Comparison of ENCODE assay signal across 11 mouse cellular contexts in genomic region chr8:119426069-119426735, GRCm38 (mm10). TPM values are rescaled to one million over a fixed set of nuclear protein-coding genes. Genes with fewer than 3 reads are reported as not detected.
DNase-seq lines count a peak whose midpoint lies in the region; ATAC-seq and TF ChIP-seq lines count a peak whose summit lies in the region.
"Had no signal": no experiment of that assay in that cellular context is flagged by ENCODE, and none has a peak within 500 bp of the region (broad histone marks: within the 10 kb centered on the region; RNA-seq: fewer than 3 reads in every experiment).

No protein-coding gene starts in this region.

- no peak for TF ChIP-seq POLR2A in MEL (IDR thresholded peaks at IDR 0.05; ENCODE audit: control insufficient read depth in 1 of 2, insufficient read depth in 1 of 2, low read depth in 1 of 2, low read length in 2 of 2, poor library complexity in 1 of 2)

- H3K4me1 ChIP-seq in hindbrain, embryonic 10.5 days (replicated peaks), result peaks cover 28% of the 10 kb centered on the region
- H3K4me1 ChIP-seq in hindbrain, embryonic 12.5 days, result peaks cover 11% of the 10 kb centered on the region; the same call in 1 of the 2 replicates
- H3K4me1 ChIP-seq in MEL (ENCODE audit: control insufficient read depth in 1 of 2, insufficient read depth in 2 of 2, low read length in 2 of 2), result peaks cover 11 to 30% of the 10 kb centered on the region in 2 experiments
- peaks cover 59% of the 10 kb centered on the region for H3K4me1 ChIP-seq in heart, embryonic 10.5 days
- peaks cover 78% of the 10 kb centered on the region for H3K4me1 ChIP-seq in liver, embryonic 13.5 days (replicated peaks)

- no peak overlapping the region for H3K4me3 ChIP-seq in hindbrain, embryonic 10.5 days
- no peak overlapping the region for H3K4me3 ChIP-seq in hindbrain, embryonic 12.5 days
- H3K4me3 ChIP-seq in MEL (ENCODE audit: control insufficient read depth in 1 of 2, insufficient read depth in 1 of 2, low read depth in 2 of 2, low read length in 2 of 2), result no peak overlapping the region
- H3K4me3 ChIP-seq in heart, embryonic 10.5 days, result no peak overlapping the region
- H3K4me3 ChIP-seq in liver, embryonic 13.5 days (replicated peaks), result no peak overlapping the region

- no peaks in the 10 kb centered on the region for H3K27me3 ChIP-seq in hindbrain, embryonic 10.5 days (ENCODE audit: insufficient read depth, poor library complexity, severe bottlenecking)
- no peaks in the 10 kb centered on the region for H3K27me3 ChIP-seq in hindbrain, embryonic 12.5 days
- H3K27me3 ChIP-seq in MEL (ENCODE audit: control insufficient read depth in 1 of 2, insufficient read depth in 2 of 2, low read length in 2 of 2), result no peaks in the 10 kb centered on the region
- H3K27me3 ChIP-seq in heart, embryonic 10.5 days (ENCODE audit: insufficient read depth, poor library complexity, severe bottlenecking), result peaks cover 32% of the 10 kb centered on the region
- no peaks in the 10 kb centered on the region for H3K27me3 ChIP-seq in liver, embryonic 13.5 days

- no peak for TF ChIP-seq EP300 in MEL (IDR thresholded peaks at IDR 0.05; ENCODE audit: low read depth in 1 of 2, low read length in 2 of 2)

- H3K4me2 ChIP-seq in hindbrain, embryonic 12.5 days (replicated peaks), result no peak overlapping the region
- 0 out of 2 replicates have a peak overlapping the region, but pooled peaks have one; percentile 23 for H3K4me2 ChIP-seq in liver, embryonic 13.5 days

- no peak overlapping the region for H3K9ac ChIP-seq in hindbrain, embryonic 12.5 days
- no peak overlapping the region for H3K9ac ChIP-seq in MEL (ENCODE audit: control insufficient read depth, low read depth, low read length, poor library complexity, severe bottlenecking)
- H3K9ac ChIP-seq in liver, embryonic 13.5 days, result no peak overlapping the region

- no peak for DNase-seq in hindbrain, embryonic 10.5 days (ENCODE audit: low spot score)
- peak; percentile 39 for DNase-seq in MEL (ENCODE audit: low read depth, low spot score)
- DNase-seq in heart, embryonic 10.5 days (ENCODE audit: low spot score), result no peak
- no peak for DNase-seq in liver, embryonic 13.5 days
- DNase-seq in embryo, embryonic 10 days (ENCODE audit: low spot score), result no peak
- DNase-seq in urinary bladder, postnatal 14 days (ENCODE audit: low spot score), result no peak
- DNase-seq in spleen, adult 18-20 months, result no peak
- DNase-seq: cerebellum, adult 9-11 months had no signal

- no peaks in the 10 kb centered on the region for H3K9me3 ChIP-seq in hindbrain, embryonic 10.5 days
- no peaks in the 10 kb centered on the region for H3K9me3 ChIP-seq in hindbrain, embryonic 12.5 days (replicated peaks)
- H3K9me3 ChIP-seq in MEL (replicated peaks; ENCODE audit: insufficient read depth, low read length), result no peaks in the 10 kb centered on the region
- H3K9me3 ChIP-seq in heart, embryonic 10.5 days, result no peaks in the 10 kb centered on the region
- no peaks in the 10 kb centered on the region for H3K9me3 ChIP-seq in liver, embryonic 13.5 days (replicated peaks)
- H3K9me3 ChIP-seq: G1E had no signal

- H3K27ac ChIP-seq in hindbrain, embryonic 10.5 days, result 0 out of 2 replicates have a peak overlapping the region, but pooled peaks have one; percentile 3
- H3K27ac ChIP-seq in hindbrain, embryonic 12.5 days, result no peak overlapping the region
- no peak overlapping the region for H3K27ac ChIP-seq in MEL (ENCODE audit: control insufficient read depth, low read depth, low read length)
- H3K27ac ChIP-seq in heart, embryonic 10.5 days, result peak overlapping the region; percentile 49
- H3K27ac ChIP-seq in liver, embryonic 13.5 days, result peak overlapping the region; percentile 57

- WGBS in hindbrain, embryonic 10.5 days, result 83% methylated on average over 6 of the region's 6 CpGs
- WGBS in hindbrain, embryonic 12.5 days, result 86% methylated on average over 6 of the region's 6 CpGs
- WGBS in heart, embryonic 10.5 days, result 82% methylated on average over 6 of the region's 6 CpGs
- WGBS in liver, embryonic 13.5 days (ENCODE audit: insufficient replicate concordance), result 49% methylated on average over 6 of the region's 6 CpGs

- H3K36me3 ChIP-seq in hindbrain, embryonic 10.5 days, result no peaks in the 10 kb centered on the region
- no peaks in the 10 kb centered on the region for H3K36me3 ChIP-seq in hindbrain, embryonic 12.5 days
- H3K36me3 ChIP-seq in MEL (ENCODE audit: control insufficient read depth in 1 of 2, insufficient read depth in 2 of 2, low read length in 2 of 2), result peaks cover 0 to 9% of the 10 kb centered on the region in 2 experiments; a peak in 2 of 4 replicates
- no peaks in the 10 kb centered on the region for H3K36me3 ChIP-seq in heart, embryonic 10.5 days
- no peaks in the 10 kb centered on the region for H3K36me3 ChIP-seq in liver, embryonic 13.5 days
- H3K36me3 ChIP-seq: G1E had no signal

- no peak for TF ChIP-seq CTCF in MEL (IDR thresholded peaks at IDR 0.05 in 2 of 3, conservative IDR thresholded peaks at IDR 0.05 in 1 of 3; ENCODE audit: control insufficient read depth in 1 of 3, insufficient read depth in 1 of 3, low read depth in 2 of 3, low read length in 3 of 3, poor library complexity in 1 of 3, severe bottlenecking in 1 of 3)

- no peak for ATAC-seq in hindbrain, embryonic 12.5 days (ENCODE audit: low FRiP score)
- no peak for ATAC-seq in liver, embryonic 13.5 days (ENCODE audit: low read depth)

- TF ChIP-seq RAD21 in MEL (IDR thresholded peaks at IDR 0.05; ENCODE audit: low read depth, low read length), result no peak

- H3K79me2 ChIP-seq in MEL (ENCODE audit: control insufficient read depth, insufficient read depth, low read length, poor library complexity), result no peaks in the 10 kb centered on the region

TF ChIP-seq in MEL, 35 proteins besides CTCF, POLR2A, EP300 and RAD21:
- no peak for TF ChIP-seq ETS1 (IDR thresholded peaks at IDR 0.05; ENCODE audit: low read depth, low read length)

RNA-seq across cellular contexts. Expression of gene Osgin1, which starts 7.7 kb away (rescaled TPM):
- polyA plus RNA-seq in hindbrain, embryonic 10.5 days (2016; fragmentation: Nextera tagmentation; extraction: Ambion mirVana), result 0.30 and 0.36 TPM in 2 replicates
- polyA plus RNA-seq in hindbrain, embryonic 12.5 days (2016; fragmentation: Nextera tagmentation; extraction: Ambion mirVana), result 0.12 and 0.14 TPM in 2 replicates
- 0.08 TPM in 1 of 2 replicates, not detected in the other for total RNA-seq in MEL (2012; rRNA removed)
- under 1 TPM in 1 of 2 experiments, not detected in 1; 0.84 TPM for polyA plus RNA-seq in MEL (2012; ENCODE audit: insufficient read depth in 1 of 2, insufficient read length in 2 of 2, low read depth in 1 of 2, low replicate concordance in 2 of 2, missing spikeins in 1 of 2)
- polyA plus RNA-seq in heart, embryonic 10.5 days (2016; fragmentation: Nextera tagmentation; extraction: Ambion mirVana), result 0.20 and 2.7 TPM in 2 replicates
- 13.0 and 14.8 TPM in 2 replicates for polyA plus RNA-seq in liver, embryonic 13.5 days (2015; fragmentation: Nextera tagmentation; extraction: Ambion mirVana)

RNA-seq across cellular contexts. Expression of gene Necab2, which starts 20.3 kb away (rescaled TPM):
- polyA plus RNA-seq in hindbrain, embryonic 10.5 days (2016; fragmentation: Nextera tagmentation; extraction: Ambion mirVana), result 9.0 and 14.0 TPM in 2 replicates
- polyA plus RNA-seq in hindbrain, embryonic 12.5 days (2016; fragmentation: Nextera tagmentation; extraction: Ambion mirVana), result 18.3 and 23.7 TPM in 2 replicates
- not detected in 2 replicates for total RNA-seq in MEL (2012; rRNA removed)
- polyA plus RNA-seq in MEL (2012; ENCODE audit: insufficient read depth in 1 of 2, insufficient read length in 2 of 2, low read depth in 1 of 2, low replicate concordance in 2 of 2, missing spikeins in 1 of 2), result under 1 TPM in 1 of 2 experiments, not detected in 1; 0.06 TPM
- polyA plus RNA-seq in heart, embryonic 10.5 days (2016; fragmentation: Nextera tagmentation; extraction: Ambion mirVana), result 1.9 and 3.4 TPM in 2 replicates
- 0.05 TPM in 1 of 2 replicates, not detected in the other for polyA plus RNA-seq in liver, embryonic 13.5 days (2015; fragmentation: Nextera tagmentation; extraction: Ambion mirVana)
- total RNA-seq: G1E; hematopoietic stem cell, adult 5-6 weeks had no signal
- polyA plus RNA-seq: G1E had no signal

RNA-seq across cellular contexts. Expression of gene Mlycd, which starts 31.5 kb away (rescaled TPM):
- 11.5 and 13.5 TPM in 2 replicates for polyA plus RNA-seq in hindbrain, embryonic 10.5 days (2016; fragmentation: Nextera tagmentation; extraction: Ambion mirVana)
- polyA plus RNA-seq in hindbrain, embryonic 12.5 days (2016; fragmentation: Nextera tagmentation; extraction: Ambion mirVana), result 15.2 and 16.7 TPM in 2 replicates
- total RNA-seq in MEL (2012; rRNA removed), result 5.8 and 7.2 TPM in 2 replicates
- 10 to 100 TPM in 1 of 2 experiments, not detected in 1; 13.2 TPM for polyA plus RNA-seq in MEL (2012; ENCODE audit: insufficient read depth in 1 of 2, insufficient read length in 2 of 2, low read depth in 1 of 2, low replicate concordance in 2 of 2, missing spikeins in 1 of 2)
- polyA plus RNA-seq in heart, embryonic 10.5 days (2016; fragmentation: Nextera tagmentation; extraction: Ambion mirVana), result 15.2 and 17.7 TPM in 2 replicates
- polyA plus RNA-seq in liver, embryonic 13.5 days (2015; fragmentation: Nextera tagmentation; extraction: Ambion mirVana), result 7.3 and 7.7 TPM in 2 replicates

Comparison
In these comparisons a context has a peak if more than half of its experiments do, and no peak if none do; other contexts are left out.
1. H3K27ac ChIP-seq: peak in hindbrain, embryonic 10.5 days (single experiment), heart, embryonic 10.5 days (single experiment) and liver, embryonic 13.5 days (single experiment); none in hindbrain, embryonic 12.5 days (single experiment) and MEL (single experiment).